Mouse (Mus musculus) ES-Bruce4 (cell line): ENCODE measurements around the gene Mtg1.

ENCODE experiments used
- CTCF ChIP-seq: IDR thresholded peaks from one replicate; pipeline ENCODE4 v1.8.1; 2011; ENCODE audit warnings: low read depth, low read length
- POLR2A ChIP-seq: IDR thresholded peaks from one replicate; pipeline ENCODE4 v1.8.1; 2011; ENCODE audit warnings: low read length; ENCODE audit not compliant: insufficient read depth

GRCm38 (mm10) chr7:140090601-140091000 is 46.8 kb upstream of the Mtg1 start:
- no peak for TF ChIP-seq POLR2A
- TF ChIP-seq CTCF = no peak
